Mouse (Mus musculus): ENCODE measurements around the gene Mef2c. TPM values are rescaled to one million over a fixed set of nuclear protein-coding genes. Genes with fewer than 3 reads are reported as not detected.

The Mef2c gene
- total and polyA plus RNA-seq, 3 experiments = 99.9 to 159 (median 107) TPM

DNA sequence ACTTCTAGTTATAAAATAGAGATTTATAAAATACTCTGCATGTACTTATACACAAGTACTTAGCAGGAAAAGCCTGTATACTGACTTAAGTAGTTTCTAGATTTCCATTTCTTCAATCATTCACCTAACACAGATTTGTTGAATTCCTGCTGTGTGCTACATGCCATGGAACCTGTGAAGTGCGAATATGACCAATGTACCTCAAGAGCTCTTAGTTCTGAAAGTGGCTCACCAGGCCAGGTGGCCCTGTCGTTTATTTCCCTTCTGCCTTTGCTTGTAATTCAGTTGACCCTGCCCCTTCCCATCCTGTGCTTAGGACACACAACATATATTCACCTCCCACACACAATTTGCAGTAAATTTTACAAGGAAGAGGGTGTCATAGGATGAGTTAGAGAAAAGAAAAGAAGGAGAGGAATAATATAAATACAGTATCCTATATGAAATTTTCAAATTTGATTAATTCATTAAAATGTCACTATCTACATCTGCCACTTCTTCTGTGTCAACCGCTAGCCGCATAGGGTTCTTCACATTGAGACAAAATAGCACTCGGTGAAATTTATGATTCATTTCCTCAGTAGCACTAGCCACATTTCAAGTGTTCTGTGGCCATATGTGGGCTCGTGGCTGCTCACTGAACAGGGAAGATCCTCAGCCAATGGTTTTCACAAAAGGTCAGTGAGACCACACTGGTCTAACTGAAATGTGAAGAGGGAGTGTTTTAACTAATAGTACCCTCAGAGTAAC, 93.3 kb downstream of the Mef2c start (continued):
- TF ChIP-seq POLR2AphosphoS2 (IDR thresholded peaks at IDR 0.05; ENCODE audit: low read depth, low read length) (no peak), GABPA (IDR thresholded peaks at IDR 0.05; ENCODE audit: insufficient replicate concordance, low read depth, low read length) (no peak), CTCF (conservative IDR thresholded peaks at IDR 0.05 in 1 of 2, IDR thresholded peaks at IDR 0.05 in 1 of 2; ENCODE audit: low read depth in 2 of 2, low read length in 2 of 2) (no peak), CHD1 (IDR thresholded peaks at IDR 0.05; ENCODE audit: low read depth, low read length) (0 out of 2 replicates have a peak, but pooled peaks have one; percentile 42), ZC3H11A (IDR thresholded peaks at IDR 0.05; ENCODE audit: low read depth, low read length) (no peak), IRF4 (IDR thresholded peaks at IDR 0.05; ENCODE audit: low read depth, low read length) (no peak)

DNA sequence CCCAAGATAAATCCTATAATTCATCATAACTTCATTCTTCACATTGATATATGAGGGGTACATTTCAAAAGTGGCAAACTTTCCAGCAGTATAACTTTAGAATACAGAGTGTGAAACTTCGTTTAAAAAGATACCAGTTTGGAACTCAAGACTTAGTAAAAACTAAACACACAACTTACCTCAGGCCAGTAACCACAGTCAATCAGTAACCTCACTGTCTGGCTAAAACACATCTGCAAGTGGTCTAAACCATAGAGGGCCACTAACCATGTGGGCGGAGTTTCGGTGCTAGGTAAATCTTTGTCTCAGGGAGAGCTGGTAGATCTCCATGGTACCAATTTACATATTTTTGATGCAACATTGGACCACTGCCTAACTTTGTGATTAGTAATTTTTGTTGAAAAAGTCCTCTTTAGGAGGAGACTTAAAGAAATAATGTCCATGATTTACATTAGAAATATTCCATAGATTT, 93.9 kb downstream of the Mef2c start:
- Histone ChIP-seq H3K4me3 (replicated peaks in 1 of 3; ENCODE audit: low read depth in 2 of 3, low read length in 2 of 3, poor library complexity in 1 of 3) (no peak overlapping the region), H3K79me2 (replicated peaks; ENCODE audit: control insufficient read depth, extremely low read depth, insufficient read depth, poor library complexity, severe bottlenecking) (peaks cover 26% of the 10 kb centered on the region), H3K4me1 (ENCODE audit: control insufficient read depth in 1 of 2, insufficient read depth in 2 of 2) (peaks cover 20 to 61% of the 10 kb centered on the region in 2 experiments), H3K9ac (ENCODE audit: insufficient read depth, low read depth) (no peak overlapping the region), H3K4me2 (ENCODE audit: insufficient read depth, low read depth, poor library complexity, severe bottlenecking) (peak overlapping the region; percentile 75; the same call in 1 of the 2 replicates), H3K27ac (ENCODE audit: insufficient read depth, low read depth) (peak overlapping the region; percentile 77; the same call in 1 of the 2 replicates), H3K36me3 (replicated peaks in 1 of 2; ENCODE audit: control insufficient read depth in 1 of 2, insufficient read depth in 1 of 2, low read length in 1 of 2) (peaks cover 7 to 53% of the 10 kb centered on the region in 2 experiments), H3K9me3 (replicated peaks; ENCODE audit: low read length) (no peaks in the 10 kb centered on the region), H3K27me3 (replicated peaks) (no peaks in the 10 kb centered on the region)
- dilution Hi-C loops (cut with MboI; ENCODE audit: extremely low pct_ligation_motif_present, extremely low pct_unique_long_range_greater_than_20kb, low sequenced_read_pairs) (no loop called here), in situ Hi-C loops (cut with MboI; ENCODE audit: low pct_ligation_motif_present, low pct_unique_long_range_greater_than_20kb, low sequenced_read_pairs) (no loop called here)
- DNase-seq (ENCODE audit: extremely low read depth) = peak; percentile 81
- TF ChIP-seq USF1 (IDR thresholded peaks at IDR 0.05; ENCODE audit: low read depth, low read length) = no peak
- TF ChIP-seq JUND (conservative IDR thresholded peaks at IDR 0.05; ENCODE audit: low read depth, low read length) = no peak; the same call in none of the 2 replicates
- peak; percentile 69 for TF ChIP-seq EP300 (IDR thresholded peaks at IDR 0.05; ENCODE audit: low read length)
- TF ChIP-seq NELFE (IDR thresholded peaks at IDR 0.05; ENCODE audit: low read depth, low read length) = no peak
- TF ChIP-seq ETS1 (conservative IDR thresholded peaks at IDR 0.05; ENCODE audit: low read depth, low read length) = 0 out of 2 replicates have a peak, but pooled peaks have one; percentile 5
- 0 out of 2 replicates have a peak, but pooled peaks have one; percentile 43 for TF ChIP-seq TCF12 (IDR thresholded peaks at IDR 0.05; ENCODE audit: low read depth, low read length)
- no peak for TF ChIP-seq PAX5 (IDR thresholded peaks at IDR 0.05; ENCODE audit: low read length)
- TF ChIP-seq GABPA (IDR thresholded peaks at IDR 0.05; ENCODE audit: insufficient replicate concordance, low read depth, low read length) = no peak
- 0 out of 2 replicates have a peak, but pooled peaks have one; percentile 5 for TF ChIP-seq MEF2A (IDR thresholded peaks at IDR 0.05; ENCODE audit: borderline replicate concordance, low read depth, low read length)
- TF ChIP-seq MYC (IDR thresholded peaks at IDR 0.05; ENCODE audit: low read depth, low read length) = peak; percentile 20; the same call in 1 of the 2 replicates
- peak; percentile 35; the same call in 1 of the 2 replicates for TF ChIP-seq POLR2A (IDR thresholded peaks at IDR 0.05; ENCODE audit: low read depth, low read length)
- TF ChIP-seq RCOR1 (conservative IDR thresholded peaks at IDR 0.05; ENCODE audit: low read depth, low read length) = no peak
- 0 out of 2 replicates have a peak, but pooled peaks have one; percentile 15 for TF ChIP-seq JUN (IDR thresholded peaks at IDR 0.05; ENCODE audit: insufficient read depth, low read depth, low read length)

Data from CH12.LX (cell line).